Mouse (Mus musculus) left cerebral cortex, adult 2 months (tissue): ENCODE results near the gene Dnal4. TPM values are rescaled to one million over a fixed set of nuclear protein-coding genes. Genes with fewer than 3 reads are reported as not detected.

Experiments used
- DNase-seq, 2 experiments: peaks; one replicate each; pipeline ENCODE4 v3.0.0; 2021 to 2022; ENCODE audit warnings: low spot score in 2 of 2, mixed read lengths in 1 of 2; ENCODE audit errors: extremely low spot score in 1 of 2
- H3K27ac ChIP-seq: fragments of 200-600 bp; 2 replicates; pipeline ENCODE4 v1.8.1; 2022
- H3K4me3 ChIP-seq: fragments of 200-600 bp; 2 replicates; pipeline ENCODE4 v1.8.1; 2022
- CTCF ChIP-seq: fragments of 200-600 bp; IDR thresholded peaks from 2 replicates; pipeline ENCODE4 v1.8.1; 2022; ENCODE audit warnings: antibody characterized with exemption, mild to moderate bottlenecking, moderate library complexity
- intact Hi-C: fragments of 180-260 bp; cut with DNase I; formaldehyde crosslinking; loops from one replicate; pipeline ENCODE4 v1.15.1; 2025
- total RNA-seq, 2 experiments: library from RNA; stranded (reverse); gene quantifications; 2 replicates each; pipeline ENCODE4 v1.2.3; 2021

The Dnal4 gene
- total RNA-seq, 2 experiments from 2014 or later: 53.2 to 54.1 TPM

DNA sequence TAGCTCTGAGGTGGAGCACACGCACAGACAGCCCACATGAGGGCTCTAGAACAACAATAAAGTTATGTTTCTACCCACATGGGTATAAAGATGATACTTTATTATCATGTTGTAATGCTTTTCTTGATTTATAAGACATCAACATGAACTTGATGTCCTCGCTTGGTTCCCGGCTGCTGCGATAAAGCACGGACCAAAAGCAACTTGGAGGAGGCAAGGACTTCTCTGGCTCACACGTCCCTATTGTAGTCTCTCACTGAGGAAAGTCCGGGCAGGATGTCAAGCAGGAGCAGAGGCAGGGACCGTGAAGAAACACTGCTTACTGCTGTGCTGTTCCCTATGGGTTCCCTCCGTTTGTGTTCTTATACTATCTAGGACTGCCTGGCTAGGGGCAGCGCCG, 33.6 kb downstream of the Dnal4 start:
- Histone ChIP-seq H3K4me3 (no peak overlapping the region), H3K27ac (no peak overlapping the region)
- no peak for TF ChIP-seq CTCF
- DNase-seq: no peak
- intact Hi-C loops: no loop called here

DNA sequence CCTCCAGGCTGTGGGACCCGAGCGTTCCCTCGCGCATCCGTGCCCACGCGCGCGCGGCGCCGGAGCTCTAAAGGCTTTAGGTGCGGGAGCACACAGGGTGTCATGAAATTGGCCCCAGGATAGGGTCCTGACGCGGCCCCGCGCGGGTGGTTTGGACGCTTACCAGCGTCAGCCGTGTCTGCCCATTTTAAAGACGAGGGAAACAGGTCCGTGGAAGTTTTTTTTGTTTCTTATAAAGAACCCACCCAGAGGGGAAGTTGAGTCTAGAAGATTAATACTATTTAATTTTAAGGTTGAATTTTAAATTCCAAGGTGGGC, 35.0 kb downstream of the Dnal4 start:
- intact Hi-C loops: no loop called here
- TF ChIP-seq CTCF: no peak; the same call in 1 of the 2 replicates
- H3K4me3 ChIP-seq: peak overlapping the region; percentile 74
- DNase-seq: no peak
- H3K27ac ChIP-seq: peak overlapping the region; percentile 88

DNA sequence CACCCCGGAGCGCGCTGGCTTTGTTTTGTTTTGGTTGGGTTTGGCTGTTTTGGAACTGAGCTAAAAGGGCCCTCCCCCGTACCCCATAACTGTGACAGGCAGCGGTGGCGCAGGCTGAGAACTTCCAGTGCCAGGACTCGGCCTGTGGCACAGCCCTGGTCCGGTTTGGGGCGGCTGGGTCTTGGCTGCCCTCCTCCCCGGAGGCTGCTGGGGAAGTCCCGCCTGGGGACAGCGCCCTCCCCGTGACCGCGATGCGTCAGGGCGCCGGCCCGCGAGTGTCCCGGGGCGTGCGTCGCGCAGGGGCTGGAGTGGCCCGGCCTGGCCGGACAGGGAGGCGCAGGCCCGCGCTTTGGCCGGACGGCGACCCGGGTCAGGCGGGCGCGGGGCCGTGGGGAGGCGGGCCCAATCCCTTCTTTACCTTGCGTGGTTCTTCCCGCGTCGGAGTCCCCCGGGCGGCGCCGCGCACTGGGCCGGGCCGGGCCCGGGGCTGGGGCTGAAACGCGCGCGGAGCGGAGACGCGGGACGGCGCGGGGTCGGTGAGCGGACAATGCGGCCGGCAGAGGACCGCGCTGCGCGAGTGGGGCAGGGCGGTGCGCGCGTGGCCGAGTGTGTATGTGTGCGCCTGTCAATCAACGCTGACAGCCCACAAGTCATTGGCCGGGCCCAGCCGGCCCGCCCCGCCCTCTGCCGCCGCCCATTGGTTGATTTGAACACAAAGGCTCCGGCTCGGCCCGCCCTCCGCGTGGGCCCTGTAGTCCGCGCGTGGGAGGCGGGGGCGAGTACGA, 35.5 kb downstream of the Dnal4 start, which contains the start of gene Sun2:
Sun2 (minus strand) TSS at position 616 of the 785 bp plus-strand sequence.
- peak; percentile 90 to 93 for DNase-seq
- intact Hi-C loops: no loop called here
- no peak; the same call in 1 of the 2 replicates for TF ChIP-seq CTCF
- Histone ChIP-seq H3K4me3 (peak within 1 kb of the TSS; percentile 74), H3K27ac (peak within 1 kb of the TSS; percentile 88)

DNA sequence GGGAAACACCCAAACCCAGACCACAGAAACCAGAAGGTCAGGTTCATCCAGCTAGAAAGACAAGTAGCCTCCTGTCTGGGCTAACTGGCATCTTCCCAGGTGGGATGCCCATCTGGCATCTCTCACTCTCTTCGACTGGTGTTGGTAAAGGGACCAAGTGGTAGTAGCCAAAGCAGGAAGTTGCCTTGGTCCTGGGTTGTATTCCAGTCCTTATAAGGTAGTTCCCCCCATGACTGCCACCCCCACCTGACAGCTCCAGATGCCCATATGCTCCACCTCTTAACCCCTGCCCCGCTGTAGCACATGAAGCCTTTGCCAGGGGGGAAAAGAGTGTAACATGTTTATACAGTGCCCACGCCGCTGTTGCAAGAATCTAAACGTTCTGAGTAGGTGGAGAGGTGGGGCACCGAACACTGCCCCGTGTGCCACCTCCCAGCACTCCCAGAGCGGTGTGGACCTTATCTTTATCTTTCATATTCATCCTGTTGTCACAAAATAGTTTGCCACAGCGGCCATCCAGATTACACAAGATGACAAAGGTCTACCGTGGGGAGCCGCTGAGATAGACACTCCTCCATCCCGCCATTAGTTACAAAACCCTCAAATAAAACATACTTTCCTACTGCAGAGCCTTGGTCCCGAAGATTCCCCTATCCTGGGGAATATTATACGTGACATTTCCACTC, 36.3 kb downstream of the Dnal4 start:
- DNase-seq: no peak
- intact Hi-C loops: no loop called here
- no peak for TF ChIP-seq CTCF
- peak overlapping the region; percentile 88 for H3K27ac ChIP-seq
- peak overlapping the region; percentile 74 for H3K4me3 ChIP-seq

DNA sequence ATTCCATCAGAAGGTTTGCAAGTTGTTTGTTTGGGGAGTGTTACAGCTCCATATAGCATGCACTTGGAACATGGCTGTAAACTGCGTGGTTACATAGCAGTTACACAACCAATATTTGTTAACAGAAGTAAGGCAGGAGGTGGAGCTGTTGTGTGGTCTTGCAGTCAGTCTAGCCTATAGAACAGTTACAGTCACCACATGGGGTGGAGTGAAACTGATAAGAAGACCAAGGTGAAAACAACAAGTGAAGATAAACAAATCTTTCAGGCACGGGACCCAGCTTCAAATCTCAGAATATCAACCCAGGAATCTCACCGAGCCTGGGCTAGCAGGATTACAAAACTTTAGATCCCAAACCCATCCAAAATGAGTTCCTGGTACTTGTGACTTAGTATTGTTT, 36.9 kb downstream of the Dnal4 start:
- Histone ChIP-seq H3K27ac (no peak overlapping the region), H3K4me3 (peak overlapping the region; percentile 74; the same call in 1 of the 2 replicates)
- intact Hi-C loops: no loop called here
- DNase-seq: no peak
- TF ChIP-seq CTCF: no peak

DNA sequence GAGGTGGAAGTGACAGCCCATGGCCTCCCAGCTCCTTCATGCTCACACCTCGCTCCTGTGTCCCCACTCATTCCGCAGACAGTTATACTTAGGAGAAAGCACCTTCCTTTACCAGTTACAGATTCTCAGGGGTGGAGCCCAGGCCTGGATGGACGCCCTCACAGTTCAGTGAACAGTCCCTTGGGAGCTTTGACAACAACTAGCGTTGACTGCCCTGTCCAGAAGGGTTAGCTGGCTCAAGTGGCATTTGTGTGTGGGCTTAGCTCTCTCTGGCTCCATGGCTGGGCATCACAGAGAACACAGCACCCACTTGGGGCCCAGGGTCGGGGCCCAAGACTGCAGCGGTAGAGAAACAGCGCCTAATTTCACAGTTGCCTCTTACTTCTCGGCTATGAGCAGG, 43.3 kb downstream of the Dnal4 start:
- DNase-seq: no peak
- TF ChIP-seq CTCF: no peak
- intact Hi-C loops: no loop called here
- Histone ChIP-seq H3K27ac (peak overlapping the region; percentile 88), H3K4me3 (no peak overlapping the region)

- intact Hi-C loops: no loop called here
- no peak for DNase-seq
- Histone ChIP-seq H3K27ac (no peak overlapping the region), H3K4me3 (no peak overlapping the region)
- no peak for TF ChIP-seq CTCF
Observed at GRCm38 (mm10) chr15:79733640-79734039, 44.0 kb downstream of the Dnal4 start.

DNA sequence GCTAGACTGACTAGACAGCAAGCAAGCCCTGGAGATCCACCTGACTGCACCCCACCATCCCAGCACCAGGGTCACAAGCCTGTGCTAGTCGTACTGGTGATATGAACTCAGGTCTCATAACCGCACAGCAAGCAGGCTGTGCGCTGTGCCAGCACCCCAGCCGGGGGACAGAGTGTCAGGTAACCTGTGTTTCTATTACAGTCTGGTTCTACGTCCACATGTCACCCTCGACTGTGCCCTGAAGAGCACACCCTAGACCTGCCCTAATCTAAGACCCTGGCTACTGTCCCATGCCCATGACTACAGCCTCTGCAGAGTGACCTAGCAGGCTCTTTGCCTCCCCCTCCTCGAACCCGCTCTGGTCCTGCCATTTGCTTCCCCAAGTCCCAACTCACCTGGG, 44.5 kb downstream of the Dnal4 start:
- intact Hi-C loops: no loop called here
- H3K27ac ChIP-seq: no peak overlapping the region
- no peak for DNase-seq
- no peak for TF ChIP-seq CTCF
- no peak overlapping the region for H3K4me3 ChIP-seq

DNA sequence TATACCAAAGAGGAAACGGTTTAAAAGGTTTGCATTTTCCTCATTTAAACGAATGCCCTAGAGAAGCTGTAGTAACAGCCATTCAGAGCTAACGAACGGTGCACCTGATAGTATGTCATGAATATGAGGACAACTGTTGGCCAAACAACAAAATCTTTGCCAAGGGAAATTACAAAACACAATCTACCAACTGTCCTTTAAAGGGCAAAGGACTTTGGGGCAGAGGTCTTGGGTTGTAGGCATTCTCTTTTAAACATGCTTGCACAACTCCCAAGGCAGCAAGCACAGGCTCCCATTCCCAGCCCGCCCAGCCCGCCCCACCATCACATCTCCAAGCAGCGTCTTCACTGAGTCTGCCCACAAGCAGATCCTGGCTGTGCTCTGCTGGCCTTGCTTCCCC, 46.1 kb downstream of the Dnal4 start:
- TF ChIP-seq CTCF: no peak
- no peak for DNase-seq
- H3K27ac ChIP-seq: no peak overlapping the region
- intact Hi-C loops: no loop called here
- H3K4me3 ChIP-seq: no peak overlapping the region

- H3K27ac ChIP-seq: peak overlapping the region; percentile 50
- intact Hi-C loops: no loop called here
Observed at GRCm38 (mm10) chr15:79728731-79729388, 48.8 kb downstream of the Dnal4 start.

GRCm38 (mm10) chr15:79728311-79728710, 49.3 kb downstream of the Dnal4 start:
- peak overlapping the region; percentile 50 for H3K27ac ChIP-seq
- TF ChIP-seq CTCF: no peak
- H3K4me3 ChIP-seq: no peak overlapping the region
- DNase-seq: no peak
- intact Hi-C loops: no loop called here

More at GRCm38 (mm10) chr15:79728731-79729388, 48.8 kb downstream of the Dnal4 start:
- no peak for DNase-seq
- H3K4me3 ChIP-seq: no peak overlapping the region
- no peak for TF ChIP-seq CTCF

DNA sequence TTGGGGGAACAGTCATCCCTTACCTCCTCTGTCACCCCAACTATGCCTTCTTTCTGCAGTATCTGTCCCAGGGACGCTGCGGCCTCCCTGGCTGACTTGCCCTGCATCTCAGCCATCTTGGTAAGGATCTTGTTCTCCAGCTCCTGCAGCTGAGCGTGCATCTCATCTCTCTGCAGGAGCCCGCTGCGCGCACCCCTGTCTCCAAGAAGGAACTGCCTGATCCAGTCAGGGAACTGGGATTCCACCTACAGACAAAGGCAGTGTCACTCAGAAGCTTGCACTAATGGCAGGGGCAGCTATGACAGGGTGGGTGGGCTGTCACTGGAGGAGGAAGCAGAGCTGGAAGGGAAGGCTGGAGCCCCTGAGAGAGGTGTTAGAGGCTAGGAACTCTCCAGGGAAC, 49.8 kb downstream of the Dnal4 start:
- no peak overlapping the region for H3K27ac ChIP-seq
- intact Hi-C loops: no loop called here
- H3K4me3 ChIP-seq: no peak overlapping the region
- no peak for TF ChIP-seq CTCF
- DNase-seq: no peak
